Mouse (Mus musculus) forebrain, embryonic 15.5 days (tissue): ENCODE data around the gene Gm20431. TPM values are rescaled to one million over a fixed set of nuclear protein-coding genes. Genes with fewer than 3 reads are reported as not detected.

Experiments
- ATAC-seq: fragments of 200-750 bp; cut with Nextera tagmentation; replicated peaks from 2 replicates; pipeline ENCODE4 v1.8.0; 2017; ENCODE audit warnings: mild to moderate bottlenecking, moderate TSS enrichment, moderate library complexity
- H3K27ac ChIP-seq: fragments of 300-500 bp; sonication (generic); replicated peaks from 2 replicates; pipeline ENCODE4 v1.5.1; 2015; ENCODE audit warnings: mild to moderate bottlenecking, inconsistent platforms
- H3K27me3 ChIP-seq: fragments of 300-500 bp; sonication (generic); 2 replicates; pipeline ENCODE4 v1.6.1; 2015; ENCODE audit warnings: inconsistent platforms
- H3K36me3 ChIP-seq: fragments of 300-500 bp; sonication (generic); 2 replicates; pipeline ENCODE4 v1.6.1; 2015; ENCODE audit warnings: mild to moderate bottlenecking, inconsistent platforms
- H3K4me1 ChIP-seq: fragments of 300-500 bp; sonication (generic); 2 replicates; pipeline ENCODE4 v1.6.1; 2015; ENCODE audit warnings: inconsistent platforms
- H3K4me2 ChIP-seq: fragments of 300-500 bp; sonication (generic); replicated peaks from 2 replicates; pipeline ENCODE4 v1.6.1; 2015; ENCODE audit warnings: mild to moderate bottlenecking, inconsistent platforms
- H3K4me3 ChIP-seq: fragments of 300-500 bp; sonication (generic); 2 replicates; pipeline ENCODE4 v1.5.1; 2015; ENCODE audit warnings: mild to moderate bottlenecking, inconsistent platforms
- H3K9ac ChIP-seq: fragments of 300-500 bp; sonication (generic); replicated peaks from 2 replicates; pipeline ENCODE4 v1.6.1; 2015; ENCODE audit warnings: mild to moderate bottlenecking, inconsistent platforms
- H3K9me3 ChIP-seq: fragments of 300-500 bp; sonication (generic); 2 replicates; pipeline ENCODE4 v1.6.1; 2016; ENCODE audit warnings: inconsistent platforms
- WGBS: fragments of 180-500 bp; shearing (Covaris S2); methylation state at CpG from one replicate; pipeline ENCODE4 v1.1.7; 2015; ENCODE audit warnings: mixed read lengths; 5-methylcytosine and 5-hydroxymethylcytosine counted together
- polyA plus RNA-seq: library from polyadenylated mRNA; unstranded; fragments of >200 nt; fragmentation: Nextera tagmentation; extraction: Ambion mirVana; gene quantifications from 2 replicates; pipeline ENCODE4 v1.2.1, GENCODE M21; 2015

Gm20431 gene
- 8.6 and 12.3 TPM in 2 replicates for polyA plus RNA-seq

GRCm38 (mm10) chr2:167661270-167662203, at the start of gene Gm20431:
Gene Gm20431 (minus strand): TSS chr2:167661496.
- Histone ChIP-seq H3K9ac (peak within 1 kb of the TSS; percentile 83), H3K4me3 (peak within 1 kb of the TSS; percentile 88), H3K36me3 (no peaks in the 10 kb centered on the region), H3K4me2 (peak within 1 kb of the TSS; percentile 88), H3K4me1 (peaks cover 28% of the 10 kb centered on the region), H3K9me3 (no peaks in the 10 kb centered on the region), H3K27ac (peak within 1 kb of the TSS; percentile 31; the same call in 1 of the 2 replicates), H3K27me3 (peaks cover 8% of the 10 kb centered on the region; the same call in 1 of the 2 replicates)
- peak; percentile 93 for ATAC-seq
- WGBS, result under 1% methylated on average over 94 of the region's 110 CpGs

- Histone ChIP-seq H3K36me3 (no peaks in the 10 kb centered on the region), H3K27me3 (no peaks in the 10 kb centered on the region), H3K4me3 (no peak overlapping the region), H3K9me3 (no peaks in the 10 kb centered on the region), H3K4me1 (no peaks in the 10 kb centered on the region), H3K27ac (no peak overlapping the region), H3K4me2 (no peak overlapping the region), H3K9ac (no peak overlapping the region)
- ATAC-seq, result no peak
- WGBS, result 57% methylated on average over 6 of the region's 6 CpGs
Observed at GRCm38 (mm10) chr2:167710574-167710973, 49.3 kb upstream of the Gm20431 start.

- no peak for ATAC-seq
- no peaks in the 10 kb centered on the region for H3K4me1 ChIP-seq
- 68% methylated on average over 6 of the region's 6 CpGs for WGBS
Observed at GRCm38 (mm10) chr2:167709969-167710368, 48.7 kb upstream of the Gm20431 start.

GRCm38 (mm10) chr2:167708373-167708772, 47.1 kb upstream of the Gm20431 start:
- Histone ChIP-seq H3K9ac (no peak overlapping the region), H3K4me3 (no peak overlapping the region), H3K27me3 (no peaks in the 10 kb centered on the region), H3K9me3 (no peaks in the 10 kb centered on the region), H3K4me2 (no peak overlapping the region), H3K4me1 (no peaks in the 10 kb centered on the region), H3K27ac (no peak overlapping the region), H3K36me3 (no peaks in the 10 kb centered on the region)
- WGBS, result 68% methylated on average over 15 of the region's 15 CpGs
- ATAC-seq, result no peak

More at GRCm38 (mm10) chr2:167709969-167710368, 48.7 kb upstream of the Gm20431 start:
- no peaks in the 10 kb centered on the region for H3K27me3 ChIP-seq
- no peak overlapping the region for H3K4me2 ChIP-seq
- no peak overlapping the region for H3K27ac ChIP-seq
- H3K9me3 ChIP-seq, result no peaks in the 10 kb centered on the region
- H3K9ac ChIP-seq, result no peak overlapping the region
- H3K4me3 ChIP-seq, result no peak overlapping the region
- H3K36me3 ChIP-seq, result no peaks in the 10 kb centered on the region

GRCm38 (mm10) chr2:167706183-167706939, 45.1 kb upstream of the Gm20431 start:
- Histone ChIP-seq H3K9me3 (no peaks in the 10 kb centered on the region), H3K36me3 (no peaks in the 10 kb centered on the region), H3K4me1 (no peaks in the 10 kb centered on the region), H3K4me3 (no peak overlapping the region), H3K4me2 (no peak overlapping the region), H3K9ac (no peak overlapping the region), H3K27ac (no peak overlapping the region), H3K27me3 (no peaks in the 10 kb centered on the region)
- WGBS, result 64% methylated on average over 11 of the region's 11 CpGs
- ATAC-seq, result no peak

- no peak overlapping the region for H3K4me3 ChIP-seq
- WGBS, result 93% methylated on average over 4 of the region's 4 CpGs
- no peaks in the 10 kb centered on the region for H3K27me3 ChIP-seq
- no peak overlapping the region for H3K27ac ChIP-seq
- no peaks in the 10 kb centered on the region for H3K36me3 ChIP-seq
- H3K4me1 ChIP-seq, result no peaks in the 10 kb centered on the region
- no peak overlapping the region for H3K9ac ChIP-seq
- H3K4me2 ChIP-seq, result no peak overlapping the region
- H3K9me3 ChIP-seq, result no peaks in the 10 kb centered on the region
- ATAC-seq, result no peak
Observed at GRCm38 (mm10) chr2:167704409-167704808, 43.1 kb upstream of the Gm20431 start.

- 73% methylated on average over 6 of the region's 6 CpGs for WGBS
Observed at GRCm38 (mm10) chr2:167702126-167702525, 40.8 kb upstream of the Gm20431 start.

GRCm38 (mm10) chr2:167701472-167701871, 40.2 kb upstream of the Gm20431 start:
- Histone ChIP-seq H3K27ac (no peak overlapping the region), H3K4me1 (no peaks in the 10 kb centered on the region), H3K4me3 (no peak overlapping the region), H3K9ac (no peak overlapping the region), H3K9me3 (no peaks in the 10 kb centered on the region), H3K27me3 (no peaks in the 10 kb centered on the region), H3K4me2 (no peak overlapping the region), H3K36me3 (no peaks in the 10 kb centered on the region)
- WGBS, result 72% methylated on average over 5 of the region's 5 CpGs
- no peak for ATAC-seq

More at GRCm38 (mm10) chr2:167702126-167702525, 40.8 kb upstream of the Gm20431 start:
- no peak overlapping the region for H3K4me3 ChIP-seq
- H3K9me3 ChIP-seq, result no peaks in the 10 kb centered on the region
- no peak overlapping the region for H3K9ac ChIP-seq
- H3K27me3 ChIP-seq, result no peaks in the 10 kb centered on the region
- H3K4me1 ChIP-seq, result no peaks in the 10 kb centered on the region
- H3K36me3 ChIP-seq, result no peaks in the 10 kb centered on the region
- H3K27ac ChIP-seq, result no peak overlapping the region
- no peak overlapping the region for H3K4me2 ChIP-seq
- ATAC-seq, result no peak

GRCm38 (mm10) chr2:167700018-167700417, 38.7 kb upstream of the Gm20431 start:
- Histone ChIP-seq H3K9ac (no peak overlapping the region), H3K36me3 (no peaks in the 10 kb centered on the region), H3K27ac (no peak overlapping the region), H3K4me3 (no peak overlapping the region), H3K9me3 (no peaks in the 10 kb centered on the region), H3K4me2 (no peak overlapping the region), H3K4me1 (no peaks in the 10 kb centered on the region), H3K27me3 (no peaks in the 10 kb centered on the region)
- no peak for ATAC-seq
- 77% methylated on average over 5 of the region's 5 CpGs for WGBS

- WGBS, result 49% methylated on average over 5 of the region's 5 CpGs
Observed at GRCm38 (mm10) chr2:167697902-167698301, 36.6 kb upstream of the Gm20431 start.

GRCm38 (mm10) chr2:167696143-167696542, 34.8 kb upstream of the Gm20431 start:
- H3K4me2 ChIP-seq, result no peak overlapping the region
- ATAC-seq, result no peak
- no peaks in the 10 kb centered on the region for H3K9me3 ChIP-seq
- H3K9ac ChIP-seq, result no peak overlapping the region
- no peak overlapping the region for H3K4me3 ChIP-seq
- 89% methylated on average over 7 of the region's 7 CpGs for WGBS
- H3K27me3 ChIP-seq, result peaks cover 4% of the 10 kb centered on the region; the same call in 1 of the 2 replicates
- H3K27ac ChIP-seq, result no peak overlapping the region
- H3K36me3 ChIP-seq, result no peaks in the 10 kb centered on the region
- no peaks in the 10 kb centered on the region for H3K4me1 ChIP-seq

More at GRCm38 (mm10) chr2:167697902-167698301, 36.6 kb upstream of the Gm20431 start:
- no peak for ATAC-seq
- no peaks in the 10 kb centered on the region for H3K36me3 ChIP-seq
- no peaks in the 10 kb centered on the region for H3K9me3 ChIP-seq
- no peak overlapping the region for H3K4me2 ChIP-seq
- no peak overlapping the region for H3K4me3 ChIP-seq
- no peaks in the 10 kb centered on the region for H3K27me3 ChIP-seq
- no peak overlapping the region for H3K9ac ChIP-seq
- H3K4me1 ChIP-seq, result no peaks in the 10 kb centered on the region
- no peak overlapping the region for H3K27ac ChIP-seq

GRCm38 (mm10) chr2:167695491-167695890, 34.2 kb upstream of the Gm20431 start:
- Histone ChIP-seq H3K27ac (no peak overlapping the region), H3K9ac (no peak overlapping the region), H3K4me3 (no peak overlapping the region), H3K4me1 (no peaks in the 10 kb centered on the region), H3K27me3 (peaks cover 10% of the 10 kb centered on the region), H3K36me3 (no peaks in the 10 kb centered on the region), H3K4me2 (no peak overlapping the region), H3K9me3 (no peaks in the 10 kb centered on the region)
- no peak for ATAC-seq
- WGBS, result 74% methylated on average over 14 of the region's 14 CpGs
